Mouse (Mus musculus) kidney, adult 2 months (tissue): ENCODE results near the gene Echdc3. TPM values are rescaled to one million over a fixed set of nuclear protein-coding genes. Genes with fewer than 3 reads are reported as not detected.

Experiments used
- DNase-seq: peaks from one replicate; pipeline ENCODE4 v3.0.0; 2021
- H3K27ac ChIP-seq: fragments of 200-500 bp; 2 replicates; pipeline ENCODE4 v1.5.1; 2012; ENCODE audit warnings: low read depth, low read length, control low read depth, inconsistent platforms; ENCODE audit not compliant: insufficient read depth
- H3K27me3 ChIP-seq: fragments of 200-500 bp; replicated peaks from 2 replicates; pipeline ENCODE4 v1.6.1; 2012; ENCODE audit warnings: mild to moderate bottlenecking, moderate library complexity, low read length, inconsistent platforms; ENCODE audit not compliant: control insufficient read depth, insufficient read depth
- H3K36me3 ChIP-seq: fragments of 200-500 bp; 2 replicates; pipeline ENCODE4 v1.6.1; 2012; ENCODE audit warnings: mild to moderate bottlenecking, moderate library complexity, low read length, inconsistent platforms; ENCODE audit not compliant: control insufficient read depth, insufficient read depth
- H3K4me1 ChIP-seq: fragments of 200-500 bp; 2 replicates; pipeline ENCODE4 v1.6.1; 2011; ENCODE audit warnings: low read length; ENCODE audit not compliant: control insufficient read depth, insufficient read depth
- H3K4me3 ChIP-seq: fragments of 200-500 bp; 2 replicates; pipeline ENCODE4 v1.5.1; 2011; ENCODE audit warnings: mild to moderate bottlenecking, low read depth, low read length, control low read depth; ENCODE audit not compliant: insufficient read depth
- CTCF ChIP-seq: fragments of 200-500 bp; conservative IDR thresholded peaks from 2 replicates; pipeline ENCODE4 v1.5.1; 2011; ENCODE audit warnings: low read depth, mild to moderate bottlenecking, control low read depth, low read length, moderate library complexity, mixed read lengths; ENCODE audit not compliant: insufficient read depth, insufficient read length
- POLR2A ChIP-seq: fragments of 200-500 bp; IDR thresholded peaks from one replicate; pipeline ENCODE4 v1.6.1; 2011; ENCODE audit warnings: low read depth, low read length, control low read depth
- WGBS: fragments of 180-500 bp; shearing (Covaris S2); methylation state at CpG from one replicate; pipeline ENCODE4 v1.1.7; 2018; 5-methylcytosine and 5-hydroxymethylcytosine counted together
- polyA plus RNA-seq: library from polyadenylated mRNA; depleted of rRNA; stranded (reverse); fragments of >200 nt; gene quantifications from 2 replicates; pipeline ENCODE4 v1.2.3, GENCODE M21; 2012

Gene Echdc3
- polyA plus RNA-seq, 1 experiment: 67.9 TPM

- WGBS: 18% methylated on average over 5 of the region's 5 CpGs
- peak; percentile 81 for DNase-seq
- Histone ChIP-seq H3K27ac (no peak overlapping the region), H3K4me1 (no peaks in the 10 kb centered on the region), H3K36me3 (no peaks in the 10 kb centered on the region), H3K27me3 (no peaks in the 10 kb centered on the region), H3K4me3 (no peak overlapping the region)
- TF ChIP-seq POLR2A: no peak
- peak; percentile 45 for TF ChIP-seq CTCF
Measured at GRCm38 (mm10) chr2:6167843-6168558, 44.8 kb downstream of the Echdc3 start.

GRCm38 (mm10) chr2:6165771-6166170 lies 47.1 kb downstream of the Echdc3 start:
- H3K27me3 ChIP-seq: no peaks in the 10 kb centered on the region
- no peaks in the 10 kb centered on the region for H3K36me3 ChIP-seq
- no peak overlapping the region for H3K4me3 ChIP-seq
- DNase-seq: no peak
- TF ChIP-seq CTCF (no peak), POLR2A (no peak)
- WGBS: 64% methylated on average over 6 of the region's 6 CpGs
- no peak overlapping the region for H3K27ac ChIP-seq
- H3K4me1 ChIP-seq: no peaks in the 10 kb centered on the region

GRCm38 (mm10) chr2:6164606-6165290 lies 48.1 kb downstream of the Echdc3 start:
- TF ChIP-seq CTCF (no peak), POLR2A (no peak)
- H3K27ac ChIP-seq: no peak overlapping the region
- H3K4me3 ChIP-seq: no peak overlapping the region
- DNase-seq: no peak
- no peaks in the 10 kb centered on the region for H3K4me1 ChIP-seq
- 30% methylated on average over 16 of the region's 16 CpGs for WGBS
- no peaks in the 10 kb centered on the region for H3K36me3 ChIP-seq
- H3K27me3 ChIP-seq: no peaks in the 10 kb centered on the region

DNA sequence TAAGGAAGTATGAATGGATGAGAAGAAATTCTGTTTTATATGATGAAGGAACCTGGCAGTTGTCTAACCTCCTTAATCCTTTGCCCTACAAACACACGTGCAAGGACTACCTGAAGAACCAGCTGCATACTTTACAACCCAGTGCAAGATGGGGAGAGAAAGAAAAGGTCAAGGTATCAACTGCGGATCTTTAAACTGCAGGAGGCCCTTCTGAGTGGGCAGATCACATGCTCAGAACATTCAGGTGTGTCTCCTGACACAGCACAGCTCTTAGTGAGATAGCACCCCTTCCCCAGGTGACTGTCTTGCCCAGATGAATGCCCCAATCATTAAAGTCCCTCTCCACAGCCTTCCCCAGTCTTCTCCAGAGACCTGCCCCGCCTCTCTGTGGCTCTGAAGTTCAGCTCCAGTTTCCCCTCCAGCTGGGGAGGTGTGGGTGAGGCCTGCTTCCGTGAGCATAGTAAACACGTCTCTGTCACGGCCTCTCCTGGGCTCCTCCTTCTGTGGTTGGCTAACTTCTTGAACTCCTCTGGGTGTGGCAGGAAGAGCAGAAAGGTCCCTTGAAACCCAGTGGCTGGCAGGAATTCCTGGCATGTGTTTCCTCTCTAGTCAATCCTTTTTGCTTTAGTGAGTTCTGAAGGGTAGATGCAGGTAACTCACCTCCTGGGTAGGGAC lies 50.3 kb downstream of the Echdc3 start:
- H3K4me1 ChIP-seq: no peaks in the 10 kb centered on the region
- 36% methylated on average over 6 of the region's 6 CpGs for WGBS
- no peak for TF ChIP-seq POLR2A
- TF ChIP-seq CTCF: no peak
- DNase-seq: peak; percentile 42
- H3K27ac ChIP-seq: peak overlapping the region; percentile 28; the same call in 1 of the 2 replicates
- no peak overlapping the region for H3K4me3 ChIP-seq
- no peaks in the 10 kb centered on the region for H3K27me3 ChIP-seq
- no peaks in the 10 kb centered on the region for H3K36me3 ChIP-seq

DNA sequence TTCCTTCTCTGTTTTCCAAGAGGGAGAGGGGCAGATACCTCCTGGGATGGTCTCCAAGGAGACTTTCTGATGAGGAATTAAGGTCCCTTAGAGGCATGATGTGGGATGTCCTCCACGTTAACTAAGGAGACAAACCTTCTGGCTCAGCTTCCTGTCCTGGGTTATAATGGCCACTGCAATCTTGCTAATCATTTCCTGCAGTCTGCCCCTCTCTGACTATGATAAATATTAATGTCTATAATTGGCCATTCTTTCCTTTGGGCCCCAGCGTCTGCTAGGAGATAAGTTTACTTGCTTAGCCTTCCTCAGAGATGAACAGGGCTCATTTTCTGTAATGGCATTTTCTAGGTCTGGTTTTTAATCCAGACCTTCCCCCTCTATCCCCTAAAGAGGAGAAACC lies 53.1 kb downstream of the Echdc3 start:
- H3K4me3 ChIP-seq: no peak overlapping the region
- no peaks in the 10 kb centered on the region for H3K27me3 ChIP-seq
- DNase-seq: no peak
- H3K27ac ChIP-seq: no peak overlapping the region
- no peaks in the 10 kb centered on the region for H3K4me1 ChIP-seq
- 50% methylated on average over 2 of the region's 2 CpGs for WGBS
- no peaks in the 10 kb centered on the region for H3K36me3 ChIP-seq
- TF ChIP-seq POLR2A (no peak), CTCF (no peak)

- no peak overlapping the region for H3K4me3 ChIP-seq
- 89% methylated on average over 9 of the region's 9 CpGs for WGBS
- H3K4me1 ChIP-seq: no peaks in the 10 kb centered on the region
- H3K27ac ChIP-seq: no peak overlapping the region
- TF ChIP-seq CTCF (no peak), POLR2A (no peak)
- no peaks in the 10 kb centered on the region for H3K27me3 ChIP-seq
- no peak for DNase-seq
- no peaks in the 10 kb centered on the region for H3K36me3 ChIP-seq
Measured at GRCm38 (mm10) chr2:6159219-6159618, 53.6 kb downstream of the Echdc3 start.

DNA sequence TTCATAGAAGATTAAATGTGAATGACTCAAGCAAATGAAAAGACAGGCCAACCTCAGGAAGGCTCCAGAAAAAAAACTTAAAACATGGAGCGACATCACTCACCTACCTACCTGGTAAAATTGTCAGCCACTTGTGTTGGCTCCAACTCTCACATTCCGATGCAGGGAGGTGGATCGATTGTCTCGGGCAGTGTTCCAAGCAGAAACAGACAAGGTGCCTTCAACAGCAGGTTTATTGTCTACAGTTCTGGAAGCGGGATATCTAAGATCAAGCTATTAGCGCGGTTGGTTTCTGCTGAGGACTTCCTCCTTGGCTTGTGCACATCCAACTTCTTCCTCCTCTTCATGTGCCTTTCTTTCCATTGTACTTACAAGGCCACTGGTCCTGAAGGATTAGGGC lies 55.2 kb downstream of the Echdc3 start:
- Histone ChIP-seq H3K4me1 (no peaks in the 10 kb centered on the region), H3K27me3 (no peaks in the 10 kb centered on the region), H3K36me3 (no peaks in the 10 kb centered on the region), H3K27ac (no peak overlapping the region), H3K4me3 (no peak overlapping the region)
- 69% methylated on average over 7 of the region's 7 CpGs for WGBS
- TF ChIP-seq POLR2A (no peak), CTCF (no peak)
- no peak for DNase-seq
